Mouse (Mus musculus): ENCODE measurements around the gene Ccdc60.

- TF ChIP-seq CTCF (IDR thresholded peaks at IDR 0.05; ENCODE audit: low read depth), result no peak
- no peak for TF ChIP-seq EP300 (IDR thresholded peaks at IDR 0.05; ENCODE audit: low read depth)
These were observed 10.8 kb downstream of the Ccdc60 start for GRCm38 (mm10) chr5:116277951-116278350.

All from heart, postnatal 0 days (tissue).